Mouse (Mus musculus) liver, adult 2 months (tissue): Measurements from ENCODE around the gene Tmem98. TPM values are rescaled to one million over a fixed set of nuclear protein-coding genes. Genes with fewer than 3 reads are reported as not detected.

Experiments
- DNase-seq: peaks from one replicate; pipeline ENCODE4 v3.0.0-alpha.2; 2011; ENCODE audit warnings: low read depth, low spot score; ENCODE audit errors: extremely low read depth
- H3K27ac ChIP-seq: fragments of 200-500 bp; replicated peaks from 2 replicates; pipeline ENCODE4 v1.5.1; 2012; ENCODE audit warnings: low read depth, mild to moderate bottlenecking, control low read depth, inconsistent platforms, low read length; ENCODE audit not compliant: insufficient read depth
- H3K27me3 ChIP-seq: fragments of 200-500 bp; 2 replicates; pipeline ENCODE4 v1.6.1; 2012; ENCODE audit warnings: mild to moderate bottlenecking, moderate library complexity, low read length, inconsistent platforms; ENCODE audit not compliant: control insufficient read depth, insufficient read depth
- H3K36me3 ChIP-seq: fragments of 200-500 bp; 2 replicates; pipeline ENCODE4 v1.6.1; 2012; ENCODE audit warnings: low read length, inconsistent platforms; ENCODE audit not compliant: control insufficient read depth, insufficient read depth
- H3K4me1 ChIP-seq: fragments of 200-500 bp; 2 replicates; pipeline ENCODE4 v1.6.1; 2011; ENCODE audit warnings: low read length; ENCODE audit not compliant: control insufficient read depth, insufficient read depth
- H3K4me3 ChIP-seq: fragments of 200-500 bp; 2 replicates; pipeline ENCODE4 v1.5.1; 2011; ENCODE audit warnings: low read depth, mild to moderate bottlenecking, control low read depth, low read length, moderate library complexity; ENCODE audit not compliant: insufficient read depth
- H3K79me2 ChIP-seq: fragments of 200-500 bp; 2 replicates; pipeline ENCODE4 v1.6.1; 2012; ENCODE audit warnings: inconsistent platforms, mild to moderate bottlenecking, low read length, moderate library complexity; ENCODE audit not compliant: control insufficient read depth, insufficient read depth
- H3K9ac ChIP-seq: fragments of 200-500 bp; 2 replicates; pipeline ENCODE4 v1.6.1; 2012; ENCODE audit warnings: low read depth, mild to moderate bottlenecking, control low read depth, inconsistent platforms, low read length
- CTCF ChIP-seq: fragments of 200-500 bp; IDR thresholded peaks from 2 replicates; pipeline ENCODE4 v1.5.1; 2011; ENCODE audit warnings: low read depth, low read length, control low read depth
- POLR2A ChIP-seq: fragments of 200-500 bp; IDR thresholded peaks from 2 replicates; pipeline ENCODE4 v1.6.1; 2011; ENCODE audit warnings: low read length, control low read depth; ENCODE audit not compliant: insufficient read depth; ENCODE audit errors: extremely low read depth
- WGBS: fragments of 180-500 bp; shearing (Covaris S2); methylation state at CpG from one replicate; pipeline ENCODE4 v1.1.7; 2018; 5-methylcytosine and 5-hydroxymethylcytosine counted together
- polyA plus RNA-seq: library from polyadenylated mRNA; depleted of rRNA; stranded (reverse); fragments of >200 nt; gene quantifications from 2 replicates; pipeline ENCODE4 v1.2.3, GENCODE M21; 2012
- total RNA-seq: library from RNA; depleted of rRNA; stranded (reverse); fragments of >200 nt; gene quantifications from 2 replicates; pipeline ENCODE4 v1.2.3, GENCODE M21; 2014

Tmem98 gene
- total and polyA plus RNA-seq, 2 experiments = 17.9 to 18.3 TPM

DNA sequence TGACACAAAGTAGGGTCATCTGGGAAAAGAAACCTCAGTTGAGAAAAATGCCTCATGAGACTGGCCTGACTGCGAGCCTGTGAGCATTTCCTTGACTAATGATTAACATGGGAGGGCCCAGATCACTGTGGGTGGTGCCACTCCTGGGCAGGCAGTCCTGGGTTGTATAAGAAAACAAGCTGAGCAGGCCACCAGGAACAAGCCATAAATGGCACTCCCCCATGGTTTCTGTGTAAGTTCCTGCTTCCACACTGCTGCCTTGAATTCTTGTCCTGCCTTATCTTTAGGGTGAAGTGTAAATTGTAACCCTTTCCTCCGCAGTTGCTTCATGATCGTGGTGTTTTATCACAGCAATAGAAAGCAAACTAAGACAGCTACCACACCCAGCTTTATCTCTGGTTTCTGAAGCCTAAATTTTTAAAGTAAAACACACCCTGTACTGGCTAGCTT lies 25.7 kb upstream of the Tmem98 start:
- peaks cover 5% of the 10 kb centered on the region for H3K4me1 ChIP-seq
- no peaks in the 10 kb centered on the region for H3K36me3 ChIP-seq
- no peaks in the 10 kb centered on the region for H3K79me2 ChIP-seq
- no peak overlapping the region for H3K4me3 ChIP-seq
- no peak overlapping the region; the same call in 1 of the 2 replicates for H3K9ac ChIP-seq
- TF ChIP-seq CTCF (no peak), POLR2A (no peak)
- peak overlapping the region; percentile 64 for H3K27ac ChIP-seq
- DNase-seq = peak; percentile 87
- 9% methylated on average over 3 of the region's 3 CpGs for WGBS
- no peaks in the 10 kb centered on the region for H3K27me3 ChIP-seq

DNA sequence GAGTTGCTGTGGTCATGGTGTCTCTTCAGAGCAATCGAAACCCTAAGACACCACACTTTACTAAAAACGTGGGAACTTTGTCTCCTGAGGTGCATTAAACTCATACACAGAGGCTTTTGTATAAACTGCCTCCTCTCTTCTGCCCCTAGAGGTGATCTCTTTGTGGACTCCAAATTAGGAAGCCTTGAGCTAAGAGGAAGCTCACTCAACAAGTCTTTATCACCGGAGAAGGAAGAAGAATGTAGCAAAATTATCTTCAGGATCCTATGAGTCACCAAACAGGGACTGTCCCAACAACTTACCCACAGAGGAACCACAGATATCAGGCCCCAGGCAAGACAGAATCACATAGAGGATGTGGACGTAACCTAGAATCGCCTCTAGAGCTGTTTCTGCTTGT lies 24.3 kb upstream of the Tmem98 start:
- H3K27ac ChIP-seq = no peak overlapping the region
- DNase-seq = no peak
- H3K79me2 ChIP-seq = no peaks in the 10 kb centered on the region
- no peaks in the 10 kb centered on the region for H3K27me3 ChIP-seq
- H3K4me1 ChIP-seq = peaks cover 5% of the 10 kb centered on the region
- no peak for TF ChIP-seq CTCF
- TF ChIP-seq POLR2A = no peak
- WGBS = 78% methylated on average over 5 of the region's 5 CpGs
- no peak overlapping the region for H3K4me3 ChIP-seq
- H3K36me3 ChIP-seq = no peaks in the 10 kb centered on the region
- H3K9ac ChIP-seq = no peak overlapping the region

DNA sequence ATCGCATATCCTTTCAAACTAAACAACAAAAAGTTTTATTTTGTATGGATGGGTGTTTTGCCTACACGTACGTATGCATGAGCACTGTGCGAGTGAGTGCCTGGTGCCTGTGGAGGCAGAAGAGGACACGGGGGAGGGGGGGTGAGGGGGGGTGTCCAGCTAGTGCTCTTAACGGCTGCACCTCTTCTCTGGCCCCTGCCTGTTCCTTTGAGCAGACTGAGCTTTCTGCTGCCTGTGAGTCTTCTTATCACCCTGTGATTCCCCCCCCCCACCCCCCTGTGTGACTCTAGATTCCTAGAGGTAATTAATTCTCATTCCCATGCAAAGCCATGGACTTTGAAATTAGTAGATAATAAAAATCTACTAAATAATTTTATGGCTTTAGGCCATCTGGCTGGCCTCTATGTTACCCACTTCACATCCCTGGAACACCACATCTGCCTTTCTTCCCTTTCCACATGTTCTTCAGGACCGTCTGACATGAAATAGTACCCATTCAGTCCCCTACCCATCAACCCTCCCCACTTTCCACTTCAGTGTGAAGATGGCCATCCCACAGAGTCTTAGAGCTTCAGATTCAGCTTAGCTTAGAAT lies 20.2 kb upstream of the Tmem98 start:
- DNase-seq = no peak
- Histone ChIP-seq H3K27me3 (no peaks in the 10 kb centered on the region), H3K36me3 (no peaks in the 10 kb centered on the region), H3K4me1 (peaks cover 3% of the 10 kb centered on the region; the same call in 1 of the 2 replicates), H3K4me3 (no peak overlapping the region), H3K9ac (no peak overlapping the region), H3K79me2 (no peaks in the 10 kb centered on the region), H3K27ac (no peak overlapping the region)
- TF ChIP-seq CTCF (no peak), POLR2A (no peak)
- WGBS = 87% methylated on average over 7 of the region's 7 CpGs

- H3K27ac ChIP-seq = no peak overlapping the region
- no peaks in the 10 kb centered on the region for H3K27me3 ChIP-seq
- H3K79me2 ChIP-seq = no peaks in the 10 kb centered on the region
- H3K36me3 ChIP-seq = no peaks in the 10 kb centered on the region
- WGBS = 77% methylated on average over 3 of the region's 3 CpGs
- no peak overlapping the region for H3K4me3 ChIP-seq
- H3K4me1 ChIP-seq = peaks cover 3% of the 10 kb centered on the region; the same call in 1 of the 2 replicates
- DNase-seq = no peak
- TF ChIP-seq CTCF = no peak
- no peak for TF ChIP-seq POLR2A
- no peak overlapping the region for H3K9ac ChIP-seq
Observed at GRCm38 (mm10) chr11:80790413-80790812, 19.6 kb upstream of the Tmem98 start.

DNA sequence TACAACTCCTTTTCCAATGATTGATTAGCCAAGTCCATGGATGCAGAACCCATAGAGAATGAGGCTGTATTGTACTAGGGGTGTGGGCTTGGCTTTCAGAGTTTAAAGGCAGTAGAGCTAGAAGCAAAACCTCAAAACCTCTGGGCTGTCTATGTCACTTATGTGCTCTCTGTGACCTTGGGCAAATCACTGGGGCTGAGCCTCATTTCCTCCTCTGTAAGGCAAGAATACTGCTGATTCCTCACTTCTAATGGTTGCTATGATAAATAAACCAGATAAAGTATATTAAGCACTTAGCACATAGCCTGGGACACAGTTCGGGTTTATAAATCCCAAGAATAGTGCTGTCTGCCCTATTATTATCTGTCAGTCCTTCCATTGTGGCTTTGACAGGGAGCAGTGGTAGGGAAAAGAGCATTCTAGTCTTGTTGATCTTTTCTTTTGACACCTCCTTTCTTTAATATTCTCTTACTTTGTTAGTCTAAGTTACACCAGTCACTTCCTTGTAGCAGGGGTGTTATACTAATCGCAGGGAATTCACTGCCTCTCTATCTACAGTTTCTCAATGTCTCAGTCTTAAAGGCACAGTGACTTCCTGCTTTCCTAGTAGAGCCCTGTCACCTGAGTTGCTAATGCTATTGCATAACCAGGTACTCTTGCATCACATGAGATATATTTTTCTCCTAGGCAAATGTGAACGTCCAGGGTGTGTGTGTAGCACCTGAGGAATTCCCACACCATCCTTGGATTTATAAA lies 18.1 kb upstream of the Tmem98 start:
- Histone ChIP-seq H3K27me3 (no peaks in the 10 kb centered on the region), H3K27ac (no peak overlapping the region), H3K36me3 (no peaks in the 10 kb centered on the region), H3K4me3 (no peak overlapping the region), H3K9ac (no peak overlapping the region), H3K4me1 (peaks cover 3% of the 10 kb centered on the region; the same call in 1 of the 2 replicates), H3K79me2 (no peaks in the 10 kb centered on the region)
- 27% methylated on average over 3 of the region's 3 CpGs for WGBS
- TF ChIP-seq CTCF (no peak), POLR2A (no peak)
- DNase-seq = peak; percentile 69

DNA sequence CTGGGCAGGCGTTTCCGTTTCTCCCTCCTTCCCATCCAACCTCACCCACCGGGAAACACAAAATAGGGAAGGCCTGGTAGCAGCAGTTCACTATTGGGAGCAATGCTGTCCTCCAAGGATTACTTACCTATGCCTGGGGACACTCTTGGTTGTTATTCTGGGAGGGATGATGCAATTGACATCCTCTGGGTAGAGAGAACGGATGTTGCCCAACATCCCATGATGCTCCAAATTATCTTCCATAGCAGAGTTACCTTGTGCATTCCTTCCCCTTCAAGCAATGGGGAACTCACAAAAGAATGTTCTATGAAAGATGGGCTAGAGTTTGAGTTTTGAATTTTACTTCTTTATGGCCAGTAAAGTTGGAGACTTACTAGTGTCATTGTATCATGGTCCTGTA lies 16.6 kb upstream of the Tmem98 start:
- 83% methylated on average over 4 of the region's 4 CpGs for WGBS
- H3K4me1 ChIP-seq = peaks cover 3% of the 10 kb centered on the region; the same call in 1 of the 2 replicates
- H3K9ac ChIP-seq = no peak overlapping the region
- TF ChIP-seq POLR2A (no peak), CTCF (no peak)
- H3K4me3 ChIP-seq = no peak overlapping the region
- DNase-seq = no peak
- no peaks in the 10 kb centered on the region for H3K27me3 ChIP-seq
- H3K79me2 ChIP-seq = no peaks in the 10 kb centered on the region
- no peak overlapping the region for H3K27ac ChIP-seq
- no peaks in the 10 kb centered on the region for H3K36me3 ChIP-seq
